ENCODE assay signal across 14 mouse cellular contexts in genomic region chr7:45973271-45973687, GRCm38 (mm10). TPM values are rescaled to one million over a fixed set of nuclear protein-coding genes. Genes with fewer than 3 reads are reported as not detected.
DNase-seq lines count a peak whose midpoint lies in the region; ATAC-seq and TF ChIP-seq lines count a peak whose summit lies in the region.
"Had no signal": no experiment of that assay in that cellular context is flagged by ENCODE, and none has a peak within 500 bp of the region (broad histone marks: within the 10 kb centered on the region; RNA-seq: fewer than 3 reads in every experiment).

No protein-coding gene starts in this region.

- no peaks in the 10 kb centered on the region for H3K27me3 ChIP-seq in testis, adult 2 months (ENCODE audit: control insufficient read depth, insufficient read depth, low read length)
- no peaks in the 10 kb centered on the region for H3K27me3 ChIP-seq in forebrain, postnatal 0 days (ENCODE audit: insufficient read depth, low read length)

- no peak overlapping the region for H3K27ac ChIP-seq in testis, adult 2 months (ENCODE audit: control insufficient read depth, insufficient read depth, low read depth, low read length)
- H3K27ac ChIP-seq in forebrain, postnatal 0 days (ENCODE audit: low read depth, low read length) = no peak overlapping the region

- no peak overlapping the region for H3K4me2 ChIP-seq in forebrain, postnatal 0 days (ENCODE audit: low read depth)

- 73% methylated on average over 6 of the region's 6 CpGs for WGBS in forebrain, postnatal 0 days

- no peak for TF ChIP-seq CTCF in testis, adult 2 months (IDR thresholded peaks at IDR 0.05; ENCODE audit: control insufficient read depth, insufficient read depth, insufficient replicate concordance, low read depth, low read length)
- no peak for TF ChIP-seq CTCF in forebrain, postnatal 0 days (IDR thresholded peaks at IDR 0.05; ENCODE audit: low read depth)

- H3K9me3 ChIP-seq in forebrain, postnatal 0 days (ENCODE audit: low read length) = no peaks in the 10 kb centered on the region

- peak overlapping the region; percentile 16 for H3K4me3 ChIP-seq in testis, adult 2 months (ENCODE audit: control insufficient read depth, low read depth, low read length)
- H3K4me3 ChIP-seq in forebrain, postnatal 0 days (ENCODE audit: low read depth, low read length) = no peak overlapping the region

- ATAC-seq in forebrain, postnatal 0 days = peak; percentile 96

- peak; percentile 30 for DNase-seq in layer of hippocampus, adult 9-11 months
- no peak for DNase-seq in layer of hippocampus, adult 9-10 months (ENCODE audit: low spot score)
- DNase-seq in testis, postnatal 10 days (ENCODE audit: low spot score) = no peak
- peak; percentile 71 for DNase-seq in forebrain, postnatal 0 days
- no peak for DNase-seq in spleen, postnatal 10 days (ENCODE audit: low spot score in 2 of 2)
- no peak for DNase-seq in heart, adult 9 months (ENCODE audit: low spot score in 2 of 2)
- no peak for DNase-seq in thymus, postnatal 0 days (ENCODE audit: low spot score)
- DNase-seq: cerebellum, adult 18-20 months; heart, adult 18-20 months; liver, postnatal 0 days; thymus, postnatal 25 days had no signal

- no peaks in the 10 kb centered on the region for H3K36me3 ChIP-seq in testis, adult 2 months (ENCODE audit: control insufficient read depth, insufficient read depth, low read length)
- no peaks in the 10 kb centered on the region for H3K36me3 ChIP-seq in forebrain, postnatal 0 days (ENCODE audit: insufficient read depth)

- H3K9ac ChIP-seq in forebrain, postnatal 0 days = no peak overlapping the region
- H3K9ac ChIP-seq: liver, postnatal 0 days had no signal

- TF ChIP-seq POLR2A in testis, adult 2 months (IDR thresholded peaks at IDR 0.05; ENCODE audit: control insufficient read depth, low read depth, low read length) = 0 out of 2 replicates have a peak, but pooled peaks have one; percentile 2

- H3K4me1 ChIP-seq in testis, adult 2 months (ENCODE audit: control insufficient read depth, insufficient read depth, low read length) = peaks cover 13% of the 10 kb centered on the region
- no peaks in the 10 kb centered on the region for H3K4me1 ChIP-seq in forebrain, postnatal 0 days (ENCODE audit: insufficient read depth)

RNA-seq across cellular contexts. Expression of gene Ccdc114, which starts 49.4 kb away (rescaled TPM):
- 19.7 and 26.2 TPM in 2 replicates for polyA plus RNA-seq in testis, adult 2 months (2012; rRNA removed)
- 4.3 and 5.8 TPM in 2 replicates for total RNA-seq in forebrain, postnatal 0 days (2014; rRNA removed)
- 3.1 and 5.1 TPM in 2 replicates for polyA plus RNA-seq in forebrain, postnatal 0 days (2015; fragmentation: Nextera tagmentation; extraction: Ambion mirVana)
- 2.3 and 2.6 TPM in 2 replicates for polyA plus RNA-seq in thymus, postnatal 0 days (2015; fragmentation: Nextera tagmentation; extraction: Ambion mirVana)

RNA-seq across cellular contexts. Expression of gene Emp3, which starts 52.1 kb away (rescaled TPM):
- polyA plus RNA-seq in testis, adult 2 months (2012; rRNA removed) = 80.7 and 85.0 TPM in 2 replicates
- total RNA-seq in forebrain, postnatal 0 days (2014; rRNA removed) = 10.0 and 22.7 TPM in 2 replicates
- polyA plus RNA-seq in forebrain, postnatal 0 days (2015; fragmentation: Nextera tagmentation; extraction: Ambion mirVana) = 24.9 and 33.7 TPM in 2 replicates
- polyA plus RNA-seq in thymus, postnatal 0 days (2015; fragmentation: Nextera tagmentation; extraction: Ambion mirVana) = 262 and 266 TPM in 2 replicates

RNA-seq across cellular contexts. Expression of gene Abcc6, which starts 56.8 kb away (rescaled TPM):
- polyA plus RNA-seq in testis, adult 2 months (2012; rRNA removed) = 0.67 and 1.0 TPM in 2 replicates
- 0.54 and 0.62 TPM in 2 replicates for total RNA-seq in forebrain, postnatal 0 days (2014; rRNA removed)
- 0.11 and 0.34 TPM in 2 replicates for polyA plus RNA-seq in forebrain, postnatal 0 days (2015; fragmentation: Nextera tagmentation; extraction: Ambion mirVana)
- polyA plus RNA-seq in thymus, postnatal 0 days (2015; fragmentation: Nextera tagmentation; extraction: Ambion mirVana) = 0.13 TPM in 1 of 2 replicates, not detected in the other
- total RNA-seq: heart, adult 18-20 months; hematopoietic stem cell, adult 5-6 weeks; megakaryocyte, adult 5-6 weeks had no signal

Comparison
In these comparisons a context has a peak if more than half of its experiments do, and no peak if none do; other contexts are left out.
1. DNase-seq: peak in layer of hippocampus, adult 9-11 months (single experiment) and forebrain, postnatal 0 days (single experiment); none in layer of hippocampus, adult 9-10 months (single experiment), testis, postnatal 10 days (single experiment), spleen, postnatal 10 days (0 of 2), heart, adult 9 months (0 of 2) and thymus, postnatal 0 days (single experiment).